Mouse (Mus musculus) adrenal gland, postnatal 36 days (tissue): ENCODE data around the gene Lamtor4. TPM values are rescaled to one million over a fixed set of nuclear protein-coding genes. Genes with fewer than 3 reads are reported as not detected.

ENCODE experiments used
- DNase-seq, 2 experiments: peaks; one replicate each; pipeline ENCODE4 v3.0.0; 2021; ENCODE audit warnings: mixed read lengths in 1 of 2
- total RNA-seq, 2 experiments: library from RNA; stranded (reverse); gene quantifications; 2 replicates each; pipeline ENCODE4 v1.2.3; 2021

Lamtor4 gene
- total RNA-seq, 2 experiments from 2014 or later: 76.3 to 99.9 TPM

DNA sequence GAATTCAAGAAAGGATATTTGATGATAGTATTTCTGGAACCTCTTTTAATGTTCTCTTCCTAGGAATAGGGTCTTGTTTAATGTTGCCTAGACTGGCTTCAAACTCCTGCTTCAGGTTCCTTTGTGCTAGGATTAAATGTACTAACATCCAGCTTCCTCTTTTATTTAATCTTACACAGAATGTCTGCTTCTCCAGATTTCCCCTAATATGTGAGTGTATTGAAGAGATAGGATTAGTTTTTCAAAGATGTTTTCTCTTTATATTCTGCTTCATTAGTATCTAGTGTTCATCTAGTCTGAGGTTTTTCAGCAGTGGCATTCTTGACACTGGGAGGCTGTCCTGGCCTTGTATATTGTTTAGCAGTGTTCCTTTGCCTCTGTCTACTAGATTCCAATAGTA, 38.9 kb downstream of the Lamtor4 start:
- DNase-seq: no peak

DNA sequence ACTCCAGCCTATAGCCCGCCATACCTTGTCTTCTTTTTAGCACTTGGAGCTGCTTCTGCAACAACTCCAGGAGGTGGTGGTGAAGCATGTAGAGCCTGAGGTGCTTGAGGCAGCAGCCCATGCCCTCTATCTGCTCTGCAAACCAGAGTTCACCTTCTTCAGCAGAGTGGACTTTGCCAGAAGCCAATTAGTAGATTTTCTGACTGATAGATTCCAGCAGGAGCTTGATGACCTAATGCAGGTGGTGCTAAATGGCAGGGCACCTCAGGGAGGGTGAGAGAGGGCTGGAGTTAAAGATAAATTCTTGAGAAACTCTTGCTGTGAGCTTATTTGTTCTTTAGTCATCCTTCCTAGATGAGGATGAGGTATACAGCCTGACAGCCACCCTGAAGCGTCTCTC, 44.3 kb downstream of the Lamtor4 start:
- DNase-seq: no peak

Other genes with a start within 250 kb of the Lamtor4 start
- gene Smok3a, start 234.2 kb upstream of the Lamtor4 start, total RNA-seq: not detected
- gene Smok3b, start 234.1 kb upstream of the Lamtor4 start, total RNA-seq: not detected
- gene Smok3c, start 202.3 kb upstream of the Lamtor4 start, total RNA-seq: not detected
- 10 to 100 TPM; 36.3 to 41.9 TPM for gene Zkscan1, start 170.4 kb upstream of the Lamtor4 start, total RNA-seq
- 10 to 100 TPM; 15.2 to 16.9 TPM for gene Zscan21, start 138.6 kb upstream of the Lamtor4 start, total RNA-seq
- gene Zfp113, start 99.7 kb upstream of the Lamtor4 start, total RNA-seq: 10 to 100 TPM; 11.7 to 12.4 TPM
- gene Cops6, start 94.4 kb upstream of the Lamtor4 start, total RNA-seq: 100 to 1,000 TPM; 143 to 152 TPM
- gene Ap4m1, start 83.5 kb upstream of the Lamtor4 start, total RNA-seq: 10 to 100 TPM; 19.1 to 19.7 TPM
- gene Mcm7, start 83.1 kb upstream of the Lamtor4 start, total RNA-seq: 10 to 100 TPM; 33.0 to 34.5 TPM
- 10 to 100 TPM; 41.2 to 47.5 TPM for gene Taf6, start 68.0 kb upstream of the Lamtor4 start, total RNA-seq
- gene Cnpy4, start 68.0 kb upstream of the Lamtor4 start, total RNA-seq: 10 to 100 TPM; 21.5 to 24.7 TPM
- gene Mblac1, start 61.2 kb upstream of the Lamtor4 start, total RNA-seq: 1 to 10 TPM; 8.5 to 9.2 TPM
- under 1 TPM; 0.26 to 0.43 TPM for gene Nxpe5, start 29.6 kb upstream of the Lamtor4 start, total RNA-seq
- gene BC037034, start 8.6 kb downstream of the Lamtor4 start, total RNA-seq: 10 to 100 TPM; 20.6 to 30.4 TPM
- gene Gal3st4, start 17.4 kb downstream of the Lamtor4 start, total RNA-seq: under 1 TPM in 1 of 2 experiments, not detected in 1; 0.17 TPM
- gene Gm43720, start 24.5 kb downstream of the Lamtor4 start, total RNA-seq: not detected
- under 1 TPM; 0.26 to 0.36 TPM for gene Gpc2, start 24.5 kb downstream of the Lamtor4 start, total RNA-seq
- not detected for gene Stag3, start 24.8 kb downstream of the Lamtor4 start, total RNA-seq
- gene Pvrig, start 86.5 kb downstream of the Lamtor4 start, total RNA-seq: under 1 TPM in 1 of 2 experiments, not detected in 1; 0.36 TPM
- 1 to 10 TPM; 5.5 to 8.1 TPM for gene Zfp157, start 186.0 kb downstream of the Lamtor4 start, total RNA-seq